Mouse (Mus musculus) B cell, adult 2 months (primary cell): ENCODE results near the gene Clspn.

Experiments used
- DNase-seq, 2 experiments: peaks; one replicate each; pipeline ENCODE4 v3.0.0; 2022

Clspn gene

DNA sequence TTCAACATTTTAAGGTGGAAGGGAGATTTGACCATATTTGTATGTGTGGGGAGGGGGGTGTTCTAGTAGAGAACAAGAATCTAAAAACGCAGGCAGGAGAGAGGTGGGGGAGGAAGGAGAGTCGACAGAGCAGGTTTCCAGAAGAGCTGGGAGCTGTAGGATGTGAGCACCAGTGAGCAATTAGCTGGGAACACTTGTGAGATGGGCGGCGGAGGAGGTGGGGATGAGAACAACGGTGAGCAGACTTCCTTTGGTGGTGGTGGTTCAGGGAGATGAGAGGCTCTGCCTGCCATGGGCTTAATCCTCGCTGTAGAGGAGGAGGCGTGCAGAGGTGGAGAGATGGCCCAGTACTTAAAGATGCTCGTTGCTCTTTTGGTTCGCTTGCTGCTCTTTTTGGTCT, 85.2 kb downstream of the Clspn start:
- no peak for DNase-seq
